Mouse (Mus musculus): Measurements from ENCODE around the gene BC005537.

Gene BC005537

GRCm38 (mm10) chr13:24844983-24845955 is 43.8 kb downstream of the BC005537 start, which contains the start of gene D130043K22Rik:
Gene D130043K22Rik (plus strand): TSS chr13:24845135.
- DNase-seq (ENCODE audit: low read depth): no peak

DNA sequence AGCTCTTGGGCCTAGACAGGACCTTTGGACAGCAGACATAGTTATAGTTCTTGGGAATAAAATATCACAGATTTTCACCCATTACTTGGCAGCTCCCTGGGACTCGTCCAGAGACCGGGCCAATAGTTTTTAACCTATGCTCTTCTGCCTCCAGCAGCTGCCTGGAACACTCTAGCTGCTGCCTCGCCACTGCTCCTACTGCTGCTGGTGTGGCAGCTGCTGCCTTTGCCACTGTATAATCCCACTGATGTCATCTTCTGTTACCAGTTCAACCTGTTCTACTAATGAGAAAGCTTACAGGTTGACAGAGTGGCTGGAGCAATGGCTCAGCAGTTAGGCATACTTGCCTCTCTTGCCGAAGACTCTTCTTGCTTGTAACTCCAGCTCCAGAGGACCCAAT is 47.9 kb downstream of the BC005537 start:
- DNase-seq (ENCODE audit: low read depth): no peak

GRCm38 (mm10) chr13:24851989-24852388 is 50.5 kb downstream of the BC005537 start:
- no peak for DNase-seq (ENCODE audit: low read depth)

DNA sequence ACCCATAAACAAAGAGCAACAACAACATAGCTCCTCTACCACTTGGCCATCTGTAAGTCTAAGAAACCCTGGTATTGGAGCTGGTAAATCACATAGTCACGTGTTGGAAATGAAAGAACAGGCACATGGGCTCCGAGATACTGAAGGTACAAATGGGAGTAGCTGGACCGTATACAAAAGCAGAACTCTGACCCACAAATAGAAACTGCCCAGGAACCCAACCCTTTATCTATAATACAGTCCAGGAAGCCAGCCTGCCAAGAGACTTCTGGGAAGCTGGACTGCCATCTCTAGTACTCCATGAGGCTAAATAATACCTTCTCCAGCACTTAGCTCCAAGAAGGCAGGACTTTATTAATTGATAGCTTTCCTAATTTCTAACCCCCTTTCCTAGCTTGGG is 51.1 kb downstream of the BC005537 start:
- DNase-seq (ENCODE audit: low read depth): no peak

DNA sequence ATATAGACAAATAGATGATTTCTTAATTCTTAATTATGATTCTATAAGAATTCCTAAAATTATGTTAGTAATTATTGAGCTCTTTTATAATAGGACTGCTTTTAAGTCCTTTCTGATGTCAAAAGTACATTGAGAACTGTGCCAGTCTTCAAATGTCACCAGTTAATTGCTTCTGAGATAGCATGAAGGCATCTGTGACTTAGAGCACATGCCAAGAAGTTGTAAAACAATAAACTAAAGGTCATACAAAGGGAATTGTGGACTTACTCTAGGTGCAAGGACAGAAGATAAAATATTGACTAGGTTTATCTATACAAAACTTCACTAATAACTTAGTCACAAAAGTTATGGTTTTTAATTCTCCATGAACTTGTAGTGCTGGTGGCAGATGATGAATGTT is 57.7 kb downstream of the BC005537 start:
- DNase-seq (ENCODE audit: low read depth): no peak

DNA sequence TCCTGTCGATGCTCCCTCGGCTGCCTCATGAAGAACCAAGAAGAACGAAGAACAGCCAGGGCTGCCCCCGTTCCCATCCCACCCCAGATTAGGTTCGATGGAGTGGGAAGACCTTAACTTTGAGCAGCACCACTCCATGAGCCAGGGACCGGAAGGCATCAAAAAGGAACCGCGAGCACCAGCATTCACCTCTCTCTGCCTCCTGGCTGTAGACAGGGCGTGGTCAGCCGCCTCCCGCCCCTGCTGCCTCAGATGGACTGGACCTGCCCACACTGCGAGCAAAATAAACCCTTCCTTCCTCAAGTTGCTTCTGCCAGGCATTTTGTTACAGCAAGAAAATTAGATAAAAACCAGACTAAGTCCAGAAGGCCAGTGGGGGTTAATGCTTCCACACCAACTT is 59.6 kb downstream of the BC005537 start:
- no peak for DNase-seq (ENCODE audit: low read depth)

DNA sequence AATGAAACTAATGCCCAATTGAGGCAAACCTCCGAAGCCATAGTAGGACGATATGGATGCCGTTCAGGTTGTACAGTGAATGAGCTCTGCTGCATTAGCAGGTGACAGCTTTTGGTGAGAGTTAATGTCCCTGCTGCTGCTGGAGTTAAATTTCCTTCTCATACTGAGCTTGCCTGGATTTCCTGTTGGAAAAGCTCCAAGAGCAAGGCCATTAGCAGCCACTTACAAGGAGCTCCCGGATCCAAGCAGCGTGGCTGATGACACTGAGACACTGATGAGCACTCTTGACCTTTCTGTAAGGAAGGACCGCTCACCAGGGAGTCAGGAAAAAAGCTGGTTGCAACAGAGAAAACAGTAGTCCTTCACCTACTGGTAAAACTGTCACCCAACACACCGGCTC is 60.6 kb downstream of the BC005537 start:
- DNase-seq (ENCODE audit: low read depth): no peak

DNA sequence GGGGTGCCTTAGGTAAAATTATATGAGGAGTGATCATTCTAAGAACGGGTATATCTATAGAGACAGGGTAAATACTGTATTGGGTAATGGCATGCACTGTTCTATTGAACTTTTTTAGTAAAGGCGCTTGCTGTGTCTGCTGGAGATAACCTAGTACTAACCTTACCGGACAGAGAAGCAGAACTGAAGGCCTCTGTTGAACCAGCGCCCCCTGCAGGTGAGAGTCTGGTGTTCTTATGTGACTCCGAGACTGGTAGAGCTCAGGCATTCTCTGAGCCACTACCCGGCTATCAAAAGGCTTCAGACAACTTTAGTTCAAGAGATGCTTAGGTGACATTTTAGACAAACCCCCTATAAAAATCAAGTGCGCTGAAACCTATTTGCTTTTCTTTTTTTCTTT is 61.1 kb downstream of the BC005537 start:
- no peak for DNase-seq (ENCODE audit: low read depth)

All from fibroblast of lung, adult 2 months (primary cell).